Mouse (Mus musculus) c-Kit-negative CD71-positive TER-119-positive erythroid progenitor cells, embryonic 14.5 days (primary cell): ENCODE data around the gene Rhbdl2.

ENCODE experiments used
- DNase-seq: peaks from one replicate; pipeline ENCODE4 v3.0.0-alpha.2; 2013; ENCODE audit warnings: low read depth, low spot score

Rhbdl2 gene

GRCm38 (mm10) chr4:123812525-123812924 lies 24.9 kb downstream of the Rhbdl2 start:
- no peak for DNase-seq

- no peak for DNase-seq
Measured at GRCm38 (mm10) chr4:123814030-123814501, 26.4 kb downstream of the Rhbdl2 start.

GRCm38 (mm10) chr4:123819093-123819610 lies 31.5 kb downstream of the Rhbdl2 start:
- DNase-seq = no peak

GRCm38 (mm10) chr4:123842126-123842525 lies 54.5 kb downstream of the Rhbdl2 start:
- DNase-seq = no peak

GRCm38 (mm10) chr4:123856888-123857287 lies 69.2 kb downstream of the Rhbdl2 start:
- DNase-seq = no peak

- DNase-seq = no peak
Measured at GRCm38 (mm10) chr4:123858090-123858489, 70.4 kb downstream of the Rhbdl2 start.

- no peak for DNase-seq
Measured at GRCm38 (mm10) chr4:123859379-123859778, 71.7 kb downstream of the Rhbdl2 start, which contains the start of gene 4933427I04Rik. Gene 4933427I04Rik (plus strand): TSS chr4:123859679.

GRCm38 (mm10) chr4:123859803-123860202 lies 72.1 kb downstream of the Rhbdl2 start:
- DNase-seq = no peak

GRCm38 (mm10) chr4:123860621-123861020 lies 72.9 kb downstream of the Rhbdl2 start:
- DNase-seq = no peak
